Mouse (Mus musculus): Measurements from ENCODE around the gene Kifc1. TPM values are rescaled to one million over a fixed set of nuclear protein-coding genes. Genes with fewer than 3 reads are reported as not detected.
A peak's percentile ranks its signal among the peaks of the same experiment; 100 is the strongest.

Gene Kifc1
- polyA plus RNA-seq, 1 experiment from 2014 or later: 3.6 TPM

GRCm38 (mm10) chr17:33926207-33926932, 35.9 kb upstream of the Kifc1 start:
- peaks cover 24% of the 10 kb centered on the region for H3K4me1 ChIP-seq
- 75% methylated on average over 17 of the region's 17 CpGs for WGBS
- peaks cover 11% of the 10 kb centered on the region; the same call in 1 of the 2 replicates for H3K36me3 ChIP-seq
- H3K4me3 ChIP-seq: 0 out of 2 replicates have a peak overlapping the region, but pooled peaks have one; percentile 6
- H3K27me3 ChIP-seq (ENCODE audit: insufficient read depth, poor library complexity, severe bottlenecking): no peaks in the 10 kb centered on the region
- no peak for DNase-seq (ENCODE audit: low spot score)
- H3K27ac ChIP-seq: no peak overlapping the region
- H3K9me3 ChIP-seq: no peaks in the 10 kb centered on the region

DNA sequence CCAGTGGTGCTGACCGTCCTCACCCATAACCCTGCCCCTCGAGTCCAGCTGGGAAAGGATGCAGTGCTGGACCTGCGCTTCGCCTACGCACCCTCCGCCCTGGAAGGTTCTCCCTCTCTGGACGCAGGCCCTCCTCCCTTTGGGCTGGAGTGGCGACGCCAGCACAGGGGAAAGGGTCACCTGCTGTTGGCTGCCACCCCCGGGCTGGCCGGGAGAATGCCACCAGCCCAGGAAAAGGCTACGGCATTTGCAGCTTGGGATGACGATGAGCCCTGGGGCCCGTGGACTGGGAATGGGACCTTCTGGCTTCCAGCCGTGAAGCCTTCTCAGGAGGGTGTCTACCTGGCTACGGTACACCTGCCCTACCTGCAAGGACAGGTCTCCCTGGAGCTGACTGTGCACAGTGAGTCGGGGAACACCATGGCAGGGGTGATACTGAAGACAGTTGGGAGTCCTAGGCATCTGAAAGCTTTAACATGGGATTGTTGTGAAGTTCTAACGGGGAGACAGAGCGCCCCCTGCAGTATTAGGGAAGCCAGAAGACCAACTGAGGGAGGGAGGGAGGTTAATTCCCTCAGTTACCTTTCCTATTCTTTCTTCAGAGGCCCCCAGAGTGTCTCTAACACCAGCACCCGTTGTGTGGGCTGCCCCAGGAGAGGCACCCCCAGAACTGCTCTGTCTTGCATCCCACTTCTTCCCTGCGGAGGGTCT, 35.1 kb upstream of the Kifc1 start:
- no peak overlapping the region for H3K4me3 ChIP-seq
- no peak overlapping the region for H3K27ac ChIP-seq
- 79% methylated on average over 21 of the region's 21 CpGs for WGBS

GRCm38 (mm10) chr17:33924577-33925283, 34.3 kb upstream of the Kifc1 start:
- Histone ChIP-seq H3K27me3 (ENCODE audit: insufficient read depth, poor library complexity, severe bottlenecking) (no peaks in the 10 kb centered on the region), H3K36me3 (peaks cover 11% of the 10 kb centered on the region; the same call in 1 of the 2 replicates), H3K9me3 (no peaks in the 10 kb centered on the region), H3K4me1 (peaks cover 21% of the 10 kb centered on the region), H3K4me3 (no peak overlapping the region), H3K27ac (no peak overlapping the region)
- WGBS: 78% methylated on average over 10 of the region's 10 CpGs
- no peak for DNase-seq (ENCODE audit: low spot score)

More for the DNA sequence above, 35.1 kb upstream of the Kifc1 start:
- Histone ChIP-seq H3K4me1 (peaks cover 16% of the 10 kb centered on the region), H3K27me3 (ENCODE audit: insufficient read depth, poor library complexity, severe bottlenecking) (no peaks in the 10 kb centered on the region), H3K36me3 (peaks cover 11% of the 10 kb centered on the region; the same call in 1 of the 2 replicates), H3K9me3 (no peaks in the 10 kb centered on the region)
- no peak for DNase-seq (ENCODE audit: low spot score)

- H3K27ac ChIP-seq: no peak overlapping the region
- no peaks in the 10 kb centered on the region for H3K9me3 ChIP-seq
- H3K4me1 ChIP-seq: peaks cover 41% of the 10 kb centered on the region
- WGBS: 87% methylated on average over 7 of the region's 7 CpGs
- DNase-seq (ENCODE audit: low spot score): no peak
- H3K4me3 ChIP-seq: 0 out of 2 replicates have a peak overlapping the region, but pooled peaks have one; percentile 82
- H3K36me3 ChIP-seq: peaks cover 26% of the 10 kb centered on the region
- no peaks in the 10 kb centered on the region for H3K27me3 ChIP-seq (ENCODE audit: insufficient read depth, poor library complexity, severe bottlenecking)
Observed at GRCm38 (mm10) chr17:33921361-33921760, 30.9 kb upstream of the Kifc1 start.

DNA sequence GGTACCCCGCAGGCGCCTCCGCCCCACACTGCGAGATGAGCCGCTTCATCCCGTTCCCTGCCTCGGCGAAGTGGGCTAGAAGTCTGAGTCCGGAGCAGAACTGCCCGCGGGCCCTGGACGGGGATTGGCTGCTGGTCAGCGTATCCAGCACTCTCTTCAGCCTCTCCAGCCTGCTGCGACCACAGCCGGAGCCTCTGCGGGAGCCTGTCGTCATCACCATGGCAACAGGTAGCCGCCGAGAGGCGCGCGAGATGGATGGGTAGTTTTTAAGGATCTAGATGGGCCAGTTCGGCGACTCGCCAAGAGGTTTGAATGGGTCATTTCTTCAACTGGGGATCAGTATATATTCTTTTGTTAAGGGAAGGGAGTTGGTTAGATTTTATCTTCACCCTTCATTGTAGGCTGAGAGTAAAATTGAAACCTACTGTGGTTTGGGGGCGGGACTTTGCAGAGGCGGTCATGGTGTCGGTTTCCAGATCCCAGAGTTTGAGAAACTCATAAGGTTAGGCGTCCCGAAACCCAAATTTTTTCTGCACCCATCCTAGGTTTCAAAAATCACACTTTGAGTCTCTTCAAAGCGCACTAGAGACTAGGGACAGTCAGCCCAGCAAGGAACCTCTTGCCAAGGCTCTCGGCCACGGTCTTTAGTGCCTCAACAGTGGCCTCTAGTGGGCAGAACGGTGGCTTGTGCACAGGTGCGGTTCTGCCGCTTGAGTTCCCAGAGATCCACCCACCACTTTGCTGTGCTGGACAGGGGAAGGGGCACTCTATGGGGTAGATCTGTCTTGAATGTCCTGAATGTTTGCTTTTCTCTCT, 30.0 kb upstream of the Kifc1 start:
- WGBS: under 1% methylated on average over 36 of the region's 36 CpGs
- H3K36me3 ChIP-seq: peaks cover 22% of the 10 kb centered on the region

DNA sequence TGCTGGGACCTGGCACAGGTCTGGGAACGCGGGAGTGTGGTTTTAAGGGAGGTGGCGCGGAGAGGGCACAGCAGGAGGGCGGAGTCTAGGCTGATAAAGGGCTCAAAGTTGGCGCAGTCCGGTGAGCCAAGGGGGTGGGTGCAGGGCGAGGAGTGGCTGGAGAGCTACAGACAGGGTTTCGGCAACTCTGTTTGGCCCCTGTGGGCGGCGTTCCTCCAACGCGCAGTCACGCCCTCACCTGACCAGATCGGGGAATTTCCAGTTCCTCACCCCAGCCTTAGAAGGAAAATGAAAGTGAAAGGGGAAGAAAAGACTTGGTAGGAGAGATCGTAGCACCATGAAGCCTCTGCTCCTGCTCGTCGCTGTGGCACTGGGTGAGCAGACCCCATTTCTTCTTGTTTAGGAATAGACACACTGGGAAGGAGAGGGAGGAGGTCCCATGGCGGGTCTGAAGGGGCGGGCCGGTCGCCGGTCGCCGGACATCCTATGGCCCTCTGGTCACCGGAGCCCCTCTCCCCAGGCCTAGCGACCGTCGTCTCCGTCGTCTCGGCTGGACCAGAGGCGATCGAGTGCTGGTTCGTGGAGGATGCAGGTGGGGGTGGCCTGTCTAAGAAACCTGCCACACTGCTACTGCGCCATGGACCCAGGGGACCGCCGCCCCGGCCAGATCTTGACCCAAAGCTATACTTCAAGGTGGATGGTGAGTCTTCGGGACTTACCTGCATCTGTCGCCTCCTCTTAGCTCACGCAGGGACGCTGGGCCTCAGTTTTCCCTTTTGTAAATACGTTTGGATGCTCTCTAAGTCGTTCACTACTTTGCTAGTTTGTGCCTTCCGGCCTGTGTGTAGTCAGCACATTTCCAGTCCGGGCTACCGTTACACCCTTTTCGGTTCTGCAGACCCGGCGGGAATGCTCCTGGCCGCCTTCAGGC, 29.2 kb upstream of the Kifc1 start:
- Histone ChIP-seq H3K27me3 (ENCODE audit: insufficient read depth, poor library complexity, severe bottlenecking) (no peaks in the 10 kb centered on the region), H3K4me1 (peaks cover 47% of the 10 kb centered on the region), H3K36me3 (peaks cover 25% of the 10 kb centered on the region), H3K27ac (peak overlapping the region; percentile 83), H3K9me3 (no peaks in the 10 kb centered on the region), H3K4me3 (peak overlapping the region; percentile 82)
- under 1% methylated on average over 52 of the region's 52 CpGs for WGBS
- peak; percentile 92 for DNase-seq (ENCODE audit: low spot score)

More for the DNA sequence above, 30.0 kb upstream of the Kifc1 start:
- Histone ChIP-seq H3K4me1 (peaks cover 41% of the 10 kb centered on the region), H3K9me3 (no peaks in the 10 kb centered on the region), H3K27me3 (ENCODE audit: insufficient read depth, poor library complexity, severe bottlenecking) (no peaks in the 10 kb centered on the region), H3K27ac (peak overlapping the region; percentile 83), H3K4me3 (peak overlapping the region; percentile 82)
- peak; percentile 92 for DNase-seq (ENCODE audit: low spot score)

- Histone ChIP-seq H3K36me3 (peaks cover 35% of the 10 kb centered on the region), H3K4me1 (peaks cover 47% of the 10 kb centered on the region), H3K27ac (peak overlapping the region; percentile 83; the same call in 1 of the 2 replicates), H3K9me3 (no peaks in the 10 kb centered on the region), H3K4me3 (peak overlapping the region; percentile 82), H3K27me3 (ENCODE audit: insufficient read depth, poor library complexity, severe bottlenecking) (no peaks in the 10 kb centered on the region)
- DNase-seq (ENCODE audit: low spot score): no peak
- 52% methylated on average over 37 of the region's 37 CpGs for WGBS
Observed at GRCm38 (mm10) chr17:33918293-33919203, 28.1 kb upstream of the Kifc1 start.

DNA sequence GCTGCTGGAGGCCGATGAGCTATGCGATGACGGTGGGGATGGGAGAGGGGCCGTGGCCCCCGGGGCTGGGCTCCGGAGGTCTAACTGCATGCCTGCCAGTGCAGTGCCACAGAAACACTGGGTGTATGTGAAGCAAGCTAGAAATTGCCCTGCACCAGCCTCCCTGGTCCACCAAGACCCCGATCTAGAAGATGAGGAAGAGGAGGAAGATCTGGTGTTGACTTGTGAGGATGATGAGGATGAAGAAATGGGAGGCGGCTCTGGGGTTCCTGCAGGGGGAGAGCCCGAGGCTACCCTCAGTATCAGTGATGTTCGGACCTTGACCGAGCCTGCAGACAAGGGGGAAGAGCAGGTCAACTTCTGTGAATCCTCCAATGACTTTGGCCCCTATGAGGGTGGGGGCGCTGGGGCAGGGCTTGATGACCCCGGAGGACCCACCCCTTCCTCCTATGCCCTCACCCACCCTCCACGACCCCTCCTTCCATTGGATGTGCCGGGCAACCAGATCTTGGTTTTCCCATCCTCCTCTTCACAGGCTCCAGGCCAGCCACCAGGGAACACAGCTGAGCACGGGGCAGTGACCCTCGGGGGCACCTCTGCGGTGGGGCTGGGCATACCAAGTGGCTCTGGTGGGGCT, 27.3 kb upstream of the Kifc1 start:
- DNase-seq (ENCODE audit: low spot score): no peak
- 85% methylated on average over 18 of the region's 18 CpGs for WGBS
- peak overlapping the region; percentile 81; the same call in 1 of the 2 replicates for H3K4me3 ChIP-seq
- H3K4me1 ChIP-seq: peaks cover 47% of the 10 kb centered on the region
- H3K9me3 ChIP-seq: no peaks in the 10 kb centered on the region
- H3K27me3 ChIP-seq (ENCODE audit: insufficient read depth, poor library complexity, severe bottlenecking): no peaks in the 10 kb centered on the region
- H3K36me3 ChIP-seq: peaks cover 42% of the 10 kb centered on the region
- H3K27ac ChIP-seq: peak overlapping the region; percentile 52

GRCm38 (mm10) chr17:33916847-33917655, 26.6 kb upstream of the Kifc1 start:
- Histone ChIP-seq H3K27me3 (ENCODE audit: insufficient read depth, poor library complexity, severe bottlenecking) (no peaks in the 10 kb centered on the region), H3K4me3 (peak overlapping the region; percentile 81), H3K9me3 (no peaks in the 10 kb centered on the region), H3K27ac (peak overlapping the region; percentile 52; the same call in 1 of the 2 replicates), H3K4me1 (peaks cover 51% of the 10 kb centered on the region), H3K36me3 (peaks cover 49% of the 10 kb centered on the region)
- DNase-seq (ENCODE audit: low spot score): no peak
- WGBS: 69% methylated on average over 31 of the region's 31 CpGs

GRCm38 (mm10) chr17:33916294-33916693, 25.8 kb upstream of the Kifc1 start:
- H3K36me3 ChIP-seq: peaks cover 56% of the 10 kb centered on the region
- WGBS: 2% methylated on average over 19 of the region's 20 CpGs
- no peaks in the 10 kb centered on the region for H3K27me3 ChIP-seq (ENCODE audit: insufficient read depth, poor library complexity, severe bottlenecking)
- H3K27ac ChIP-seq: peak overlapping the region; percentile 97
- peak; percentile 89 for DNase-seq (ENCODE audit: low spot score)
- H3K4me1 ChIP-seq: peaks cover 56% of the 10 kb centered on the region
- H3K4me3 ChIP-seq: peak overlapping the region; percentile 81
- no peaks in the 10 kb centered on the region for H3K9me3 ChIP-seq
